Mouse (Mus musculus) layer of hippocampus, postnatal 10 days (tissue): ENCODE measurements at regions not wholly inside any gene's neighbourhood (a gene's known extent, or its start where the extent isn't known, plus 50 kb on each side); places are given as distances from the start of the nearest gene placed in this dataset.

Experiments
- DNase-seq, 2 experiments: peaks; one replicate each; pipeline ENCODE4 v3.0.0; 2021; ENCODE audit warnings: low spot score in 2 of 2

DNA sequence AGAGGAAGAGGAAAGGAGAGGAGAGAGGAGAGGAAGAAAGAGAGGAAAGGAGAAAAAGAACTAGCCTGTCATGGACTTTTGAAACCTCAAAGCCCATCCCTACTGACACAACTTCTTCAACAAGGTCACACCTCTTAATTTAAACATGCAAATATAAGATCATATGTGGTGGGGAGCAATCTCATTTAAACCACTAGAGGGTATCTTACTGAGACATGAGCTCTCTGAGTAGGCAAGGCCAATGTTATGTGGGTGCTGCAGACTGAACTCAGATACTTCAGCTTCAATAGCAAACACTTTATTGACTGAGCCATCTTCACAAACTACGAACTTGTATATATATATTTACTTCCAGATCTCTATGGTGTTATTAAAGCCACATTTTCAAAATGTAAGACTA, 156.9 kb downstream of the Mex3b start:
- DNase-seq, result no peak

DNA sequence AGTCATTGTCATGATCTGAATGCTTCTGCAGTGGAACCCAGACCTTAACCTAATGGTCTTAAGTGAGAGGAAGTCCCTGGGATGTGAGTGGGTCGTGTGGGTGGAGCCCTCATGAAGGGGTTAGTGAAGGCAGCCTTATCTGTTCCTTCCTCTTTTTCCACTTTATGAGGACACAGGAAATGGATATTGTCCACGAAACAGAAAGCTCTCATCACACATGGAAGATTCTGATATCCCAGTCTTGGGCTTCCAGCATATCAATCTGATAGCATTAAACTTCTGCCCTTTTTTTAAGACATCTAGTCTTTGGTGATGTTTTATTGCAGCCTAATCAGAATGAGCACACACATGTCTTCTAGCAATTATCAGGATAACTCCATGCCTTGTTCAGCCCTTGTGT, 164.0 kb downstream of the Mex3b start:
- DNase-seq, result no peak

DNA sequence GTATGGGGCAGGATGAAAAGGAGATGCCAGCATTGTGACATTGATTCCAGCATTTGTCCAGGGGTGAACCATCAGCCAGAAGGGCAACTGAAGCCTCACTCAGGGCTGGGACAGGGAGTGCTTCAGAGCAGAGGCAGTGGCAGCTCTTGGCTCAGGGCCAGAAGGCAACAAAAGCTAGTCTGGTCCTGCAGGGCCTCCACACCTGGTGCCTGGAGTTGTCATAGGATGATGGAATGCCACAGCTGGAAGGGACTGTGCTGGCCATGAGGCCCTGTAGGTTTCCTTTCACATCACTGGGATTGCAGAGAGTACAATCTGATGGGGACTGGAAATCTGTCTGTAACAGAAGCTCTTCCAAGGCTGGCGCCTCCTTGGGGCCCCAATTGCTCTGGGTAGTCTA, 164.9 kb downstream of the Mex3b start:
- DNase-seq, result no peak

DNA sequence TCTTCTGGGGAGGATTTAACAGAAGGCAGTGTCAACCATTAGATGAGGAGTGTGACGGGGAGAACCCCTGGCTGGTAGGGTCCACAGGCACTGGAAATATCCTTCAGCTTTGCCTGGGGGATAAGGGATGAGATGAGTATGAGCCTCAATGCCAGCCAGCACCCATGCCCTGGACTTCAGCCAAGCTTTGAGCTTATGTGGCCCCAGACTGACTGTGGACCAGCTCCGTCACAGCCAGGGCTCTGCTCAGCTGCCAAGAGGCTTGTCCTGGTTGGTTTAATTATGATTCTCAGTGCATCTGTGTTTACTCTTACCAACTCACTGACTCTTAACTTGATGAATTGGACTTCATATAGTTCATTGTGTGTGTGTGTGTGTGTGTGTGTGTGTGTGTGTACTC, 165.8 kb downstream of the Mex3b start:
- DNase-seq, result no peak

DNA sequence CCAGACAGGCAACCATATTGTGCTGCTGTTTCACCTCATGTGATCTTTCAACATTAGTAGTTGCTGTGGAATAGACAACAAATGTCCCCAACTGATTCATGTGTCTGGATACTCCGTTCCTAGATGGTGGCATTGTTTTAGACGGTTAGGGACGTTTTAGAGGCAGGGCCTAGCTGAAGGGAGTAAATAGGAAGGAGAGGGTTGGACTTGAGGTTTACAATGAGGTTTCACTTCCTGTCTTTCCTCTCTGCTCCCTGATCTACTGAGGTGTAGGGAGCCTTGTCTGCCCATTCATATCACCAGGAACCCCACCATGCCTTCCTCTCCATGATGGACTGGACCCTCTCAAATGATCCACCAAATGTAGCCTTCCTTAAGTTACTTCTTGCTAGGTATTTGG, 168.1 kb downstream of the Mex3b start:
- no peak for DNase-seq

DNA sequence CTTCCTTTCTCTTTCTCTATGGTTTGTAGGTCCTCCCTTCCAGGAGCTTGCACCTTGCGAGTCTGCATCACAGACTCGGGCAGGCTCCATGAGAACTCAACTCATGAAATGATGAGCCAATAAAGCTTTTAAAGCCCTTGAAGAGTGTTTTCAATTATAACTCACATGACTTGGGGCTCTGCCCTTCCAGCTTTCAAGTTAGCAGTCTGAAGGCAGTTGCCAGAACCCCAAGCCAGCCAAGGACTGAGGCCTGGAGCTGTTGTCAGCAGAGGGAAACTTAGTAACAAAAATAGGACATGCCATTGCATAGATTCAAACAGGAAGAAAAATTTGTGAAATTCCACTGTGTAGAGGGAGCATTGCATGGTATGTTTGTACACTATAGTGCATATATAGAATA, 169.3 kb downstream of the Mex3b start:
- DNase-seq, result peak in 1 of 2 experiments; percentile 21

DNA sequence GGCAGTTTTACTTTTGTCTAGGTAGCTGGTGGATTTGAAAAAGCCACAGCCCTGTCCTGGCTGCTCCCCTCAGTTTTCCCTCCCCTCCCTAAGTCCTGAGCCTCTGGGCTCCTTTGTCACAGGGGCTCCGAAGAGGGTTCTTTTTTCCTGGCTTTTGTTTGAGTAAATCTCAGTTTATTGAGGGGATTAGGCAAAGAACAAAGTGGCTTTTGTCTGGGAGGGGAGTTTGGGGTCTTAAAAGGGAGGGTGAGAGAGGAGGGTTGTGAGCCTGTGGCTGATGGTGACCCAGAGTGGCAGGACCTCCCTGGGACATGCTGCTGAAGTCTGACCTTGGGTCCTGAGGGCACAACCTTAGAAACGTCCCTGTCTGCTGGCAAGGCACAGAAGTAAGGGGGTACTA, 170.0 kb downstream of the Mex3b start:
- no peak for DNase-seq

DNA sequence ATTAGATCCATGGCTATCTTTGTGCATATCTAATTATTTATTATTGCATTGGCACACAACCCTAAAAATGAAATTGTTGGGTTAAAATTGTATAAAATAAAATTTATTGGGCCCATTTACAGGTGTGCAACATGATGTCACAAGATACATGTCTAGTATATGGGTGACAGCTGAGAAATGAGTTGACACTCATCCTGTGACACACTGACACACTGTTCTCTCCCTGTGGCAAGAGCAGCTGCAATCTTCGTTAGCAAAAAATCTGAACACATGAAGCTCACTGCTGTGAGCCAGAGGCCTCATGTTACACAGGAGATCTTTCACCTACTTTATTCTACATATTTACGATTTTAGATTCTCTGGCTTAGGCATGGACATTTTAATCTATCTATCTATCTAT, 170.6 kb downstream of the Mex3b start:
- DNase-seq, result no peak

DNA sequence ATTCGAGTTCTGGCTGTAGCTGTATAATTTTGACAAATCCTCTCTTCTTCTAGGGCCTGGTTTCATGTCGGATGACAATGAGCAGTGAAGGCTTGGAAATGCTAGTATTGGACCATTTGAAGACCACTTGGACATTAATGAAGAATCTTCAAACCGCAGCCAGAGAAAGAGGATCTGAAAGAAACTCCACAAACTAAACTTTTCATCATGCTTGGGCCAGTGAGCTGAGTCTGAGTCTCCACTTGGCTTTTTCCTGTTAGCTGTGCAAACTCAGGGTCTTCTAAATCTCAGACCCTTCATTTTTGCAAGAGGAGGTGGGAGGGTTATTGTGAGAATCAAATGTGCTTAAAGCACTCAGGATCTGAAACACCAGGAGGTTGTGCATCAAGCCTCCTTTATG, 176.6 kb downstream of the Mex3b start:
- no peak for DNase-seq

DNA sequence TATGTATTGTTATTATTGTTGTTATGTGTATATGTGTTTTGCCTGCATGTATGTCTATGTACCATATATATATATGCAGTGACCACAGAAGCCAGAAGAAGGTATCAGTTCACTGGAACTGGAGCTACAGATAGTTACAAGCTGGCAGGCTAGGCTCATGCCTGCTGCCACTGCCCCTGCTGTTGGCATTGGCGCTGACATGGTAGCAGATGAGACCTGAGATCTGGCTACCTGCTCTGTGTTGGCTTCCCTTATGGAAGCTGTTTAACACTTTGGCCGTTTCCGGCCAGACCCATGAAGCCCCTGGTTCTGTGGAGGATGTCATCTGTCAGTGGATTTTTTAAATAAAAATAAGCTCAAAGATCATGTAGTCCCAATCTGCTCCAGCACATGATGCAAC, 178.1 kb downstream of the Mex3b start:
- DNase-seq, result peak in 1 of 2 experiments; percentile 13

DNA sequence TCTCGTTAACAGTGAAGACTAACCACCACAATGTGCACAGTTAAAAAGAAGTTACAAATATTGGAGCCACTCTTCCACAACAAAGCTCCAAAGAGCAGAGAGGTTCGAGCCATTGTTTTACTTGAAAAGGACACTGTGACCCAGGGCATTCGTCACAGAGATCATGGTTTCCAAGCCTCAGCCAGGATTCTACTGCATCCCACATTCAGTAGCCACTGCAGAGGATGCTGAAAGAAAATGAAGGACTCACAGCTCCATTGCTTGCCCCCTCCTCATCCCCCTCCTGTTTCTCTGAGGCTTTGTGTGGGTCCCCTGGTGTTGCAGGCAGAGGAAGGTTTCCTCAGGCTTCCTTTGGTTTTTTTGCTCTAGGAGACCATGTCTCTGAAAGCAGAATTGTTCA, 182.9 kb downstream of the Mex3b start:
- no peak for DNase-seq

DNA sequence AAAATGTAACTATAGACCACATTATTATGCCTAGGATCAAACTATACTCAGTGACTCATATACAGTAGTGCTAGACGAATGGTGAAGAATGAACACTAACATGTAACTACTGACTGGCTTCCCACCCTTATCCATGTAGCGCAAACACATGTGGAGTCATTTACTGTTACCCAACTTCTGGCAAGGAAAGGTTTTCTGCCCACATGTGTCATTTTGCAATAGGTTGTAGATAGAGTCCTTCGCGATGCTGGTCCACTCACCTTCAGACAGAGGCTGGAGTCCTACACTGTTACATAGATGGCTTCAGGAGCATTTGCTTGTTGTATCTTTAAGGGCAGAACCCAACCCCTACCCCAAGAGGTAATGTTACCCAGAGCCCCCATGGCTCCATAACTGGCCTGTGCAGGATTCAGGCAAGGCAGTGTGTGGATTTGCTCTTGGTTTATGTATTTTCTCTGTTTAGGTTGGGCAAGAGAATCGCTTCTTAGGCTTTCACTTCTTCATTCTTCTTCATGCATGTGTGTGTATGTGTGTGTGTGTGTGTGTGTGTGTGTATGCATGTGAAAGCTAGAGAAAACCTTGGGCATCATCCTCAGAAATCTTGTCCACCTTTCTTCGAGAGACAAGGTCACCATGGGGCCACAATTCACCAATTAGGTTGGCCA, 183.8 kb downstream of the Mex3b start:
- no peak for DNase-seq

DNA sequence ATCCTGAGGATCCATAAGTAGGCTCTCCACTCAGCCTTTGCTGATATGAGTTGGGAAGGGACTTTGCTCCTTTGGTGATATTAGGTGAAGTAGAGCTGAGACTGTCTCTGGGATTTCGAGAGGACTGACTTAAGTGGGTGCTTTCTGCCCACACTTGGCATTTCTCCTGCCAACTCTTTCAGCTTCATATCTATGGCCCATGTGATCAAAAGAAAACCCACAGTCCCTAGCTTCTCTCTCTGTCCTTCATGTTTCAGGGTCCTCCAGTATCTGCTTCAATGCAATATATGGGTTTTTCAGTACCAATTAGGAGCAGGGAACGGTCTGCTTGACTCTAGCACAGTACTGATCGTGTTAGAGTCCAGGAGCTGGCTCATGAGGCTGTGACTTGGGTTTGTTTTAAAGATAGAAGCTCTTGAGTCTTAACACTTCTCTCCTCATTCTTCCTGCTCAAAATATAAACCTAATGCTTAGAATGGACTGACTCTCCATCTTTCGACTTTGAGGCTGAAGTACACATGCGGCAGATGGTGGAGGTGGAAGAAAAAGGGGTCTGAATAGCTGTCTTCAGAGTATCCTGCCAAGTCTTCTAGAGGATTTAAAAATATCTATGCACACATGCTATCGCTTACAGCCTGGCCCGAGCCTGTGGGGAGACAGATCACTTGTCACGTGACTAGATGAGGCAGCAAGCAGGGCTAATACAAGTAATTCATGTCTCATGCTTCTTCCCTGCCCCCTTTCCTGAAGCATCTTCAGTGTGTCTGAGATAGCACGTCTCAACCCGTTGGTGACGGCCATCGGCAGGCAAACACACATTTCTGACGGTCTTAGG, 189.2 kb downstream of the Mex3b start:
- DNase-seq, result no peak

DNA sequence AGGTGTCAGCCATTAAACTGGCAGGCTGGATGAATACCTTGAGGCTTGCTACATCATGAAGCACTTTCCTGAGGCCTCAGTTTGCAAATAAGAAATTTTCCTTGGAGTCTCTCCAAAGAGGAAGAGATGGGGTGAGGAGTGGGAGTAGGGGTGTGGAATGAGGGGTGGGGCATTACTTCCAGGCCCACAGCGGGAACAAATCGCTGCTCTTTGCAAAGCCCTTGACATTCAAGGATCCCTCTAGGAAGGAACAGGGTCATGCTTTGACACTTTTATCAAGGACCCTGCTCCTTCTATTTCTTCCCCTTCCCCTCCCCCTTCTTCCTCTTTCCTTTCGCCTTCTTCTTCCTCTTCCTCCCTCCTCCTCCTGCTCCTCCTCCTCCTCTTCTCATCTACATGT, 193.2 kb downstream of the Mex3b start:
- DNase-seq, result no peak

DNA sequence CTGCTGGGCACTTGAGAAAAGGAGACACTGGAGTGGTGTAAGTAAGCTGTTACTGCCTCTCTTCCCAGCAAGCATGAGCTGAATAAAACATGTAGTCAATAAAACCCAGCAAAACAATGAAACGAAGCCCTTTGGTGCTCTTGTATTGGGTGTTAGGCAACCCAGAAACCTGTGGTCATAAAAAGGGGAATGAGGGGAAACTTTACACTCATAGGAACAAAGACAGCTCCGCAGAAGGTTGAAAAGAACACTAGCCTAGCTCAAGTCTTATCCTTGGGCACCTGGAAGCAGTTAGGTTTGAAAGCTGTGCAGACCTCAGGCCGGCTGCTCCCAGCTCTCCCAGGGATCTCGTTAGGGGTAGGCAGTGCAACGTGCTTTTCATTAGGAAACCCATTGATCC, 193.6 kb downstream of the Mex3b start:
- no peak for DNase-seq

DNA sequence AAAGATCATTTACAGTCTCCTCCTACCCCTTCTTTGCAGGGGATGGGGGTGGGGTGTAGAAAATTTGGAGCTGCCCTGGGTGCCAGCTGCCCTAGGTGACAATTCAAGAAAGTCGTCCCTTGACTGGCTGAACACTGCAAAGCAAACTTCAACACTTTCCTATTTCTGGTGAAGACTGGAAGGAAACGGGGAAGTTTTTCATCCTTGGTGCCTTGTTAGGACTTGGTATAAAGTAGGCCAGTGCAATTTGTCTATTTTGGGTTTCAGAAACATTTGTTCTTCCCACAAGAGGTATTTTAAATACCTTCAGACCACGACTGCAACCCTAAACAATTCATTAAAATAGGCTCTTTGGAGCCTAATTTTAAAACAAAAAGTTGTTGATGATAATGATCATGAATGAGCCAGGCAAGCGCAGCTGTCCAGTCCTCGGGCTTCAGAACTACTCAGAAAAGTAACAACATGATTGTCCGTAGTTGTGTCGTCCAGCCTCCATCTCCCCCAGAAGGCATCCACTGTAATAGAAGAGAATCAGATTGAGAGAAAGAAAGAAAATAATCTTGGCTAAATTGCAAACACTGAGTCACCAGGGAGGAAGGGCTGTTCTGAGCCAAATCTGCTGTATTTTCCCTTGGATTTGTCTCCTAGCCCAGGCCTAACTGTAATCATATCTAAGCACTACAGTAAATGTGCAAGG, 194.2 kb downstream of the Mex3b start:
- no peak for DNase-seq

DNA sequence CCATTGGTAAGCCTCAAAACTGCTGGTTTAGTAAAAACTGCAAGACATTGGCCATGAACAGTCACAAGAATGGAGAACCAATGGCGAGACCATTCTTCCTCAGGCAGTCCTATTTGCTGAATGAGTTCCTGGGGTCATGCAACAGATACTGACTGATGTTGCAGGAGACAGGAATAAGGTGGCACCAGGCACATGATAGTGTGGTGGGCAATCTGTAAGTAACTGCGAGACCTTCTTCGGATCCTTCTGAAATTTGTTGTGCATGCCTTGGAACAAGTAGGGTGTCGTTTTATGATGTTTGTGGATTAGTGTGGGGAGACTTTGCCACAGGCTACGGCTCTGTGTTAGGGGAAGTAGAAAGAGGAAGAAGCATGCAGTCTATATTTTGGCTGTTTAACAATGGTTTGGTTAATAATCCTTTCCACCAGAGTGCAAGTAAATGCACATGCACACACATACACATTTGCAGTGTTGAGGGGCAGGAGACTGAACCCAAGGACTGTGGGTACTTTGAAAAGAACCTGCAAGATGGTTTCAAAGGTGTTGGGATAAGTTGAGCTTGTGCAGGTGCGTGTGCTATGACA, 194.9 kb downstream of the Mex3b start:
- DNase-seq, result no peak

DNA sequence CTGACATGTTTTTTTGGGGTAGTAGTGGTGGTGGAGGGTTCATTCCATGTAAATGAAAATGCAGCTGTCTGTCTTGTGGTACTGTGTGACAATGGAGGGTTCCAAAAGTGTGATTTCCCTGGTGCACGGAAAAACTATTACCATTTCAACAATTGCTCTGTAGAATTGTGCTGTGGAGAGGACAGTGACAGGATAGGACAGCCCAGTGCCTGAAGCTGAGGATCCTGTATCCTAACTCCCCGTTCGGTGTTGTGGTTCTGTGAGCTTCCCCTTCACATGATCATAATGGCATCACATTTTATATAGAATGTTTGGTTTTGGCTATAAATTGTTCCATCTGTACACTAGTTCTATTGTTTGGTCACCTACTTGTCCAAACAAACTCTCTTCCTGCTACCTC, 196.4 kb downstream of the Mex3b start:
- no peak for DNase-seq

DNA sequence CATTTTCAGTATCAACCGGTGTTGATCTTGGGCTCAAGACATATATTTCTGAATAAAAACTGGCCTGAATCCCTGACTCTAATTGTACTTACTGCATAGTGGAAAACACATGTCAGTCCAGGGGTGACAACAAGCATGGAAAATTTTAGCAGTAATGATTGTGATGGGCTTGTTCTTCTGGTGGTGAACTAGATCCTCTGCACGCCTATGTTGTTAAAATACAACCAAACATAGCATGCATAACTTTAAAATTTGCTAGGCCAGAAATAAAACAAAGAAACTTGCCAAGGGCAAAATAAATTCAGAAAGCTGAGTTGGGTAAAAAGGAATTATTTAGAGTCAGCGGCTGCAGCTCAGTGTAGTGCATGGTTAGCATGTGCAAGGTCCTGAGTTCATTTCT, 198.2 kb downstream of the Mex3b start:
- no peak for DNase-seq

DNA sequence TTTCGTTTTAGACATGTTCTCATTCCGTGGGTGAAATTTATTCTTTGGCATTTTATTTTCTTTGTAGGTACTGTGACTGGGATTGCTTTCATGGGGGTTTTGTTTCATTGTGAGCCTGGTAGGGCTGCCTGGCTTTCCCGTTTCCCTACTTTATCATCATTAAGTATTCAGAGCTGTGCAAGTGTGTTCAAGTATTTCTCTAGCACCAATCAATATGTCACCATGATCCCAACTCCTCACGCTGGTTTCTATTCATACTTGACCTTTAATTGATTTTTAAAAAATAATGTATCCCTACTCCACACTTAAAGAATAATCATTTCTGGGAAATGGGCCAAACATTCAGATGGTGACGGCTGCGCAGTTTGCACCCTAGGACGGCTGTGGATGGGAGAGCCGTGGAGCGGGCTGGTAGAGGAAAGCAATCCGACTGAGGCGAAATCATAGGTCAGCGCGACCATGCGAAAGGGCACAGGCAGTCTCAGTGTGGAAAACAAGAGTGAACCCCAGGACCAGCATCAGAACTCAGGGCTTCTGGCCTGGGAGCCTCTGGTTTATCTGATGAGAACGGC, 207.4 kb downstream of the Mex3b start:
- DNase-seq, result peak in 1 of 2 experiments; percentile 39

DNA sequence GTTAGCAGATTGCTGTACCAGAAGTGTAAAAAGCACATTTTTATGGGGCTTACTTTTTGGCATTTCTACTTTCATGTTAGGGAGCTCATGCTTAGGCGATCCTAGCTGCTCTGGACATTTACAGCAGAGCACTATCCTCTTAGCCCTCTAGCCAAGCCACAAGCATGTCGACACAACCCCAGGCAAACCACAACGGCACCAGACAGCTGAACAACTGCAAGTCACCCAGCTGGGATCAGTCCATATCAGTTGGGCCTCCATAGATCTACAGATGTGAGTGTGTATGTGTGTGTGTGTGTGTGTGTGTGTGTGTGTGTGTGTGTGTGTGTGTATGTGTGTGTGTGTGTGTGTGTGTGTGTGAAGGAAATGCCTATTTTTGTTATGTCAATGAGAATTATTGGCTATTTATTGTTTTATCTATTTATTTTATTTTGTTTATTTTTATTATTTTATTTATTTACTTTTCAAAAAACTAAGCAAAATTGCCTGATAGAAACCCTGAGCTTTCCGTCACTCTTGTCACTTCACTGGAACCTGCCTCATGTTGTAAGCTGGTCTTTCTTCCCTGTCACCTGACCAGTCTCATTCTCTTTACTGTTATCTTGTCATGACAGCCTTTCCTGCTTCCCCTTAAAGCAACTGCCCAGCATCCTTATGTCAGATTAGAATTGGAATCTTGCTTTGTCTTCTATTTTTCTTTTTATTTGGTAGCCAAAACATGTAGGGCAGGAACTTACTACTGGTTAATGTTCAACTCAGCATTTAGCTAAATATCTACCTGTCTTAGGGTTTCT, 208.2 kb downstream of the Mex3b start:
- DNase-seq, result no peak
